Mouse (Mus musculus) liver, embryonic 14.5 days (tissue): ENCODE measurements around the gene 1700028K03Rik. TPM values are rescaled to one million over a fixed set of nuclear protein-coding genes. Genes with fewer than 3 reads are reported as not detected.

Experiments
- ATAC-seq: fragments of 200-750 bp; cut with Nextera tagmentation; 2 replicates; pipeline ENCODE4 v1.8.0; 2017; ENCODE audit warnings: moderate number of reproducible peaks, mild to moderate bottlenecking, moderate library complexity; ENCODE audit not compliant: insufficient read depth
- DNase-seq, 3 experiments: peaks; one replicate each; pipeline ENCODE4 v3.0.0-alpha.2; 2012 to 2013; ENCODE audit warnings: low read depth in 3 of 3, low spot score in 3 of 3
- H3K27ac ChIP-seq: fragments of 300-500 bp; sonication (generic); 2 replicates; pipeline ENCODE4 v1.5.1; 2014; ENCODE audit warnings: moderate library complexity, mild to moderate bottlenecking, control low read depth, inconsistent platforms
- H3K27me3 ChIP-seq: fragments of 300-500 bp; sonication (generic); 2 replicates; pipeline ENCODE4 v1.6.1; 2014; ENCODE audit warnings: mild to moderate bottlenecking, low read length, moderate library complexity; ENCODE audit not compliant: control insufficient read depth, insufficient read depth
- H3K36me3 ChIP-seq: fragments of 300-500 bp; sonication (generic); replicated peaks from 2 replicates; pipeline ENCODE4 v1.6.1; 2014; ENCODE audit warnings: low read depth; ENCODE audit not compliant: control insufficient read depth, insufficient read depth
- H3K4me1 ChIP-seq, 2 experiments: fragments of 200-500 bp in 1 of 2; fragments of 300-500 bp in 1 of 2; sonication (generic) in 1 of 2; replicated peaks; 2 replicates each; pipeline ENCODE4 v1.6.1; 2012 to 2014; ENCODE audit warnings: antibody characterized with exemption in 1 of 2, inconsistent platforms in 1 of 2, low read length in 1 of 2; ENCODE audit not compliant: control insufficient read depth in 2 of 2, insufficient read depth in 2 of 2
- H3K4me2 ChIP-seq: fragments of 300-500 bp; sonication (generic); 2 replicates; pipeline ENCODE4 v1.6.1; 2014; ENCODE audit warnings: low read depth, mild to moderate bottlenecking, control low read depth, moderate library complexity
- H3K4me3 ChIP-seq, 2 experiments: fragments of 200-500 bp in 1 of 2; fragments of 300-500 bp in 1 of 2; sonication (generic) in 1 of 2; 2 replicates each; pipeline ENCODE4 v1.5.1; 2012 to 2014; ENCODE audit warnings: low read depth in 2 of 2, low read length in 2 of 2, mild to moderate bottlenecking in 2 of 2, control low read depth in 1 of 2, inconsistent platforms in 1 of 2, moderate library complexity in 1 of 2; ENCODE audit not compliant: insufficient read depth in 1 of 2
- H3K9ac ChIP-seq: fragments of 300-500 bp; sonication (generic); replicated peaks from 2 replicates; pipeline ENCODE4 v1.6.1; 2014; ENCODE audit warnings: mild to moderate bottlenecking, control low read depth, moderate library complexity
- H3K9me3 ChIP-seq: fragments of 300-500 bp; sonication (generic); 2 replicates; pipeline ENCODE4 v1.6.1; 2016; ENCODE audit warnings: low read length, mixed read lengths; ENCODE audit not compliant: control insufficient read depth
- CTCF ChIP-seq: IDR thresholded peaks from 2 replicates; pipeline ENCODE4 v1.5.1; 2016; ENCODE audit warnings: antibody characterized with exemption, low read depth, control low read depth
- EP300 ChIP-seq: IDR thresholded peaks from 2 replicates; pipeline ENCODE4 v1.6.1; 2016; ENCODE audit warnings: antibody characterized with exemption, low read depth
- WGBS: fragments of 180-500 bp; shearing (Covaris S2); extraction: QIAGEN DNeasy Blood & Tissue Kit; methylation state at CpG from one replicate; pipeline ENCODE4 v1.1.7; 2014; ENCODE audit not compliant: insufficient replicate concordance; 5-methylcytosine and 5-hydroxymethylcytosine counted together
- polyA plus RNA-seq, 2 experiments: library from polyadenylated mRNA; depleted of rRNA in 1 of 2; stranded (reverse) in 1 of 2; unstranded in 1 of 2; fragments of >200 nt; fragmentation: Nextera tagmentation in 1 of 2; extraction: Ambion mirVana in 1 of 2; gene quantifications; 2 replicates each; pipeline versions ENCODE4 v1.2.1 to v1.2.3; 2012 to 2014

The 1700028K03Rik gene
- polyA plus RNA-seq, 2 experiments, result 0.01 TPM; not detected in 1

DNA sequence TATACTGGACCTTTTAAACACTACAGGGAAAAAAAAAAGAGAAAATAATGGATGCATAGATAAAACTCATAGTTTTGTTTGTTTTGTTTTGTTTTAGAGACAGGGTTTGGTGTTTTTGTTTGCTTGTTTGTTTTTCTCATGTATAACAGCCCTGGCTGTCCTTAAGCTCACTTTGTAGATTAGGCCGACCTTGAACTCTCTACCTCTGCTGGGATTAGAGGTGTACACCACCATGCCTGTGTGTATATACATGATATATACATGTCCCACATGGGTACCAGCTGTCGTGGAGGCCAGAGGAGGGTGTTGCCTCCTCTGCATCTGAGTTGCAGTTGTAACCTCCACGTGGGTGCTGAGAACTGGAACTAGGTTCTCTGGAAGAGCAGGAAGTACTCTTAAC is 13.9 kb downstream of the 1700028K03Rik start:
- no peaks in the 10 kb centered on the region; the same call in 1 of the 2 replicates for H3K27me3 ChIP-seq
- H3K9ac ChIP-seq, result no peak overlapping the region; the same call in 1 of the 2 replicates
- peaks cover 18% of the 10 kb centered on the region in 2 experiments for H3K4me1 ChIP-seq
- H3K4me2 ChIP-seq, result peak overlapping the region; percentile 43; the same call in 1 of the 2 replicates
- no peaks in the 10 kb centered on the region for H3K36me3 ChIP-seq
- 69% methylated on average over 3 of the region's 3 CpGs for WGBS
- no peak overlapping the region for H3K4me3 ChIP-seq
- H3K9me3 ChIP-seq, result no peaks in the 10 kb centered on the region
- DNase-seq (no peak), ATAC-seq (peak; percentile 57)
- H3K27ac ChIP-seq, result peak overlapping the region; percentile 87
- no peak for TF ChIP-seq EP300
- no peak for TF ChIP-seq CTCF

DNA sequence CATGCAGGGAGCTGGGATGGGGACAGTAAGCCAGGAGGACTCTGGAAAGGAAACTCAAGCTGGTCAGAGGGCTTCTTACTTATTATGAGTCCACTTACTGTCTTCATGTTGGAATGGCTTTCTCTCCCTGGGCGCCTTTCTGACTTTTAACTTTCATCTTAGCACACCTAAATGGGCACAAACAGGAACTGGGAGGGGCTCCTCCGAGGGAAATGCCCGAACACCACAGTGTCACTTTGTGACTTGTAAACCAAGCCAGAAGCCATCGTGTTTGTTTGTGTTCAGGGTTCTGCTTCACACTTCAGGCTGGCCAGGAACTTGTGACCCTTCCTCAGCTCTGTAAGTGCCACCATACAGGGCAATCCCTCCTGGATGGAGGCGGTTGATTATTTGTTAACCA is 19.8 kb downstream of the 1700028K03Rik start:
- 56% methylated on average over 5 of the region's 5 CpGs for WGBS
- H3K4me1 ChIP-seq, result peaks cover 0 to 2% of the 10 kb centered on the region in 2 experiments; a peak in 1 of 4 replicates
- H3K27ac ChIP-seq, result no peak overlapping the region
- H3K9me3 ChIP-seq, result no peaks in the 10 kb centered on the region
- H3K9ac ChIP-seq, result no peak overlapping the region
- ATAC-seq (no peak), DNase-seq (no peak)
- H3K4me3 ChIP-seq, result no peak overlapping the region
- H3K27me3 ChIP-seq, result no peaks in the 10 kb centered on the region
- TF ChIP-seq EP300 (no peak), CTCF (no peak)
- no peaks in the 10 kb centered on the region for H3K36me3 ChIP-seq
- no peak overlapping the region for H3K4me2 ChIP-seq

DNA sequence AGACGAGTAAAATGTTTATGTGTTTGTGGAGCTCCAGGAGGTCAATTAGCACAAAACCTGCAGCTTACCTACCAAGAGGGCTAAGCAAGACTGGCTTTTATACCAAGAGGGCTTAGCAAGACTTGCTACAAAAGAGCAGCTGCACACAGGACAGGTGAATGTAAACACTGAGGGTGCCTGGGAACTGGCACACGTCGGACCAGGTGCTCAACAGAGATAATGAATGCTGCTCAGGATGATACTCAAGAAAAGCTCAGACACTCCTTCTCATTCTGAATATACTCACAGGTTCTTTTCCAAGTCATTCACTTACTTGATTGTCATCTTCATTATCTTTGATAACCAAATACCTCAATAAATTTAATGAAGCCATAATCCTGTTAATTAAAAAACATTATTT is 22.5 kb downstream of the 1700028K03Rik start:
- H3K9me3 ChIP-seq, result no peaks in the 10 kb centered on the region
- no peak overlapping the region for H3K9ac ChIP-seq
- H3K4me1 ChIP-seq, result peaks cover 0 to 2% of the 10 kb centered on the region in 2 experiments; a peak in 1 of 4 replicates
- no peak overlapping the region for H3K4me2 ChIP-seq
- peak in 2 of 3 experiments; percentile 27 to 36 for DNase-seq
- 58% methylated on average over 3 of the region's 3 CpGs for whole genome bisulfite sequencing
- H3K27ac ChIP-seq, result no peak overlapping the region
- no peaks in the 10 kb centered on the region for H3K27me3 ChIP-seq
- peak; percentile 79; the same call in 1 of the 2 replicates for ATAC-seq
- TF ChIP-seq CTCF, result no peak
- TF ChIP-seq EP300, result peak; percentile 55
- no peak overlapping the region for H3K4me3 ChIP-seq
- H3K36me3 ChIP-seq, result no peaks in the 10 kb centered on the region

DNA sequence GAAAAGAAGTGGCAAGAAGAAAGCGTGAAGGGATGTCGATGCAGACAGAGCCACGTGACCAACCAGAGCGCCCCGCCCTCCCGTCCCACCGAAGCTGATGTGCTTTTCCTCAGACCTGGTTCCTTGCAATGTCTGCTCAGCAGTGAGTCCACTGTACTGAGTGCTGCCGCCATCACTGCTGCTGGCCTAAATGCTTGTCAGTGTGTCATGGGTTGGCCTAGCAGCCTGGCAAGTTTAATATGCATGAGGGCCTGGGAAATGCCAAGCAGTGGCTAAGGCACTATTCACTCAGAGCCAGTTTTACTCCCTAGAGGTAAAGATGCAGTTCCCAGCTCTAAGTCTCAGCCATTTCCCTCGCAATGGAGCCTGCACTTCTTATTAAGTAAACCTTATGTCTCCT is 34.6 kb downstream of the 1700028K03Rik start:
- WGBS, result 83% methylated on average over 9 of the region's 9 CpGs
- TF ChIP-seq EP300 (no peak), CTCF (no peak)
- Histone ChIP-seq H3K27me3 (no peaks in the 10 kb centered on the region), H3K9me3 (no peaks in the 10 kb centered on the region), H3K4me3 (no peak overlapping the region), H3K27ac (no peak overlapping the region), H3K9ac (no peak overlapping the region), H3K36me3 (no peaks in the 10 kb centered on the region), H3K4me2 (no peak overlapping the region), H3K4me1 (no peaks in the 10 kb centered on the region)
- ATAC-seq (no peak), DNase-seq (no peak)

- WGBS, result 1% methylated on average over 54 of the region's 64 CpGs
- TF ChIP-seq EP300 (no peak), CTCF (peak; percentile 22; the same call in 1 of the 2 replicates)
- H3K9ac ChIP-seq, result peak within 1 kb of the TSS; percentile 81
- peak within 1 kb of the TSS; percentile 76 for H3K4me2 ChIP-seq
- no peaks in the 10 kb centered on the region for H3K9me3 ChIP-seq
- H3K4me1 ChIP-seq, result peaks cover 4% of the 10 kb centered on the region in 2 experiments; a peak in 2 of 4 replicates
- peak; percentile 54 to 63 (median 62) for DNase-seq
- H3K36me3 ChIP-seq, result no peaks in the 10 kb centered on the region; the same call in 1 of the 2 replicates
- ATAC-seq, result peak; percentile 95
- H3K27me3 ChIP-seq, result no peaks in the 10 kb centered on the region
- no peak within 1 kb of the TSS; the same call in 1 of the 2 replicates for H3K27ac ChIP-seq
- peak within 1 kb of the TSS; percentile 83 to 90 for H3K4me3 ChIP-seq
Measured at GRCm38 (mm10) chr5:107597301-107598077, 63.0 kb downstream of the 1700028K03Rik start, which contains the start of the genes Rpap2 and Glmn. Rpap2 (plus strand) TSS chr5:107597373. Glmn (minus strand) TSS chr5:107597888.
